Mouse (Mus musculus) cerebellum, adult 9-11 months (tissue): Measurements from ENCODE around the gene Serpinh1.

Source experiments
- DNase-seq: peaks from one replicate; pipeline ENCODE4 v3.0.0; 2022

Gene Serpinh1

DNA sequence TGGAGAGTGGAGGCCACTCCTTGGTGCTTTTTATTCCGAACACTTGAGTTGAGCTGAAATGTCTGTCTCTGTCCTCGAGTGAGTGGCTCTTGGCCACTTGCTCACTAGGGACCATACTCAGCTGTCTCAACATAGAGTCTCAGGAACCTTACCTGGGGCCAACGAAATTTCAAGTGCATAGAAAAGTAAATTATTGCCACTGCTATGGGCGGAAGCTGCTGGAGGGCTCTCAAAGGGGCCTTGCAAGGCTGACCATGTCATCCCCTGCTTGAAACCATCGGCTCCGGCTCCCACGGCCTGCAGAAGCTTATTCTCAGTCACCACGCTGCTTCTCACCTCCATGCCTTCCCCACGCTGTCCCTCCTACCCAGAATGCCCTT, 29.7 kb downstream of the Serpinh1 start:
- no peak for DNase-seq

DNA sequence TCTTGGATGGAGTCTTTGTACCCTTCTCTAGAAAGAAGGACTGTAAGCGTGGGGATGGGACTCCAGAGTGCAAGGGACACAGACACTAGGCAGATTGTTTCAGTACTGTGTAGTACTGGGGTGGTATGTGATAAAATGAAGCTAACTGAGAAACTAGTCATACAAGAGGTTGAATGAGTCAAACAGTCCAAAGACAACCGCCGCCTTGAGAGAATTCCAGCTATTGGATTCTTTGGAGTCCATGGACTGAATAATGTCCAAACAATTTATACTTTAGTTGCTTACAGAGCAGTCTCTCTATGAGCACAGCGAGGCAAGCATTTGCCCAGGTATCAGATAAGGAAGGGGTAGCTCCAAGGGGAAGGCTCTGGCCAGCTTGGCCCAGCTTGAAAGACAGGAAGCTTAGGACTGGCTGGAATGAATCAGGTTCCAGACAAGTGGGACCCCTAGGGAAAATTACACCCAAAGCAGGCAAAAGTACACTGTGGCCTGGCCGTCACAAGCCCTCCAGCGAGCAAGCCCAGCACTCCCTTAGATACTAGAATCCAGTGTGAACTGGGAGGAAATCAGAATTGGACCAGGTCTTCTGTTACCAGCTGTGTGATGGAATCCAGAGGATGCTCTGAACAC, 30.2 kb downstream of the Serpinh1 start:
- DNase-seq, result no peak

DNA sequence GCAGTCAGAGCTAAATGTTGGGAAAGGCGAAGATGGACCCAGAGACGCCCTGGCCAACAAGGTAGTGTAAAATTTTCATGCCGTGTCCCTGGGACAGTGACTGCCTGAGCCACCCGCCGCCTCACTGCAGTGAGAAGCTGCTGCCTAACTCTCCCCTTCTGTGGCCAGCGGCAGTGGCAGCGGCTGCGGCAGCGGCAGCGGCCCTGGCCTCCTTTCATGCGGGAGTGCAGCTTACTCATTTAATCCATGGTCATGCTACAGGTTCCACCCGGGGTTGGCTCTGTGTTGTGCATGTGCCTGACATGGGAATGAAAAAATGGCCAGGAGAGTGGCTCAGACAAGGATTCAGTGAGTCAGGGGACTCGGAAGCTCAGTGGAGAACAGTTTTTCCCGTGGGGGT, 32.5 kb downstream of the Serpinh1 start:
- no peak for DNase-seq

DNA sequence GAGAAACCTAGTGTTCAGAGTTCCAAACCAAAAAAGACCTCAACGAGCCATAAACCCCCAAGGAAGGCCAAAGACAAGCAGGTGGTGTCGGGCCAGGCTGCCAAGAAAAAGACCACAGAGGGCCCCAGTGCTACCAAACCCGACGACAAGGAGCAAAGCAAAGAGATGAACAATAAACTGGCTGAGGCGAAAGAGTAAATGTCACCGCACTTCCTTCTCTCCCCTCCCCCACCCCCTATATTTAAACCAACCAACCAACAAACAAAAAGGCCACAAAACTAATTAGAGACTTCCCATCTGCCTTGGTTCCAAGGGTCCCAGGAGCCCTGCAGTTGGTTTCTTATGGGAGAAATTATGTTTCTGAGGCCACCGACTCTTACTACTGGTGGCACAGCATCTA, 35.6 kb downstream of the Serpinh1 start:
- no peak for DNase-seq

DNA sequence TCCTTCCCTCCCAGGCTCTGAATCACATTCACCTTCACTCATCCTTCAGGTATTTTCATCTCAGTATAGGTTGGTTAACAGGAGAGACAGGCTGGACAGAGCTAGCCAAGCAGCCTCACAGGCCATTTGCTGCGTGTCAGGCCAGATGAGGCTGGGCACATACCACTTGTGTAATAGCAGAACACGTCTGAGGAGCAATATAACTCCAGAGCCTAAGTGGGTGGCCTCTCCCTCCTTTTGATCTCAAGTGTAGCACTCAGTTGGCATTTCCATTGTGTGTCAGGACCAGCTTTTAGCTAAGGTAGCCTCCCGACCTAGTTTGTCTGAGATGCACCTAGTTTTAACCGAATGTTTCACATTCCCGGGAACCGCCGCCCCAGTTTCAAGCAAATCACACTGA, 36.8 kb downstream of the Serpinh1 start:
- DNase-seq, result no peak

DNA sequence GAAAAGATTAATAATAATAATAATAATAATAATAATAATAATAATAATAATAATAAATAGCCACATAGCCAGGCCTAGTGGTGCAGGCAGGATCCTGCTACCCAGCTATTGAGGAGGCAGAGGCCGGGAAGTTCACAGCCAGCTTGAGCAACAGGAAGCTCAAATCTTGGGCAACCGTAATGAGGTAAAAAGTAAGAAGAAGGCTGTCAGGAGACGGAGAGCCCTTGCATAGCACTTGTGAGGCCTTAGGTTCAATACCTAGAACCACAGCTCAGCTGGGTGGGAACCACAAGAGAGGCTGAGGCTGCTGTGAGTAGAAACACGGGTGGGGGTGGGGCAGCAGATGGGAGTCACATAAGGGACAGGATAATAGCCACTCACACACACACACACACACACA, 38.5 kb downstream of the Serpinh1 start:
- no peak for DNase-seq

DNA sequence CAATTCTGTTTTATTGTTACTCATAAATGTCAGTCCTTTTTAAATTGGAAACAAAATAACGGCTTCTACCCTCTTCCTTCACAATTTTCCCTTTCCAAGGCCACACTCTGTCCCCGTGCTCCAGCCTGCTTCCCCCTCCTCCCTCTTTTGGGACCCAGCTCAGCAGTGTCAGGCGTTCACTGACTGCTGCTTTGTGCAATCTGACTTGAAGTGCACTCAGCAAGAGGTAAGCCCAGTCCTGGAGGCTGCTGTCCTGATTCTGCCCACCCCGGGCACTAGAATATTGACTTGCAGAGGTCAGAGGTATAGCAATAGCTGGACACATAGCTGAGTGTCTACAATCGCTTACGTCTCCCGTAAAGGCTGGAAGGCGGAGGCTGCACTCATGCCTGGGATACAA, 39.8 kb downstream of the Serpinh1 start:
- DNase-seq, result no peak

DNA sequence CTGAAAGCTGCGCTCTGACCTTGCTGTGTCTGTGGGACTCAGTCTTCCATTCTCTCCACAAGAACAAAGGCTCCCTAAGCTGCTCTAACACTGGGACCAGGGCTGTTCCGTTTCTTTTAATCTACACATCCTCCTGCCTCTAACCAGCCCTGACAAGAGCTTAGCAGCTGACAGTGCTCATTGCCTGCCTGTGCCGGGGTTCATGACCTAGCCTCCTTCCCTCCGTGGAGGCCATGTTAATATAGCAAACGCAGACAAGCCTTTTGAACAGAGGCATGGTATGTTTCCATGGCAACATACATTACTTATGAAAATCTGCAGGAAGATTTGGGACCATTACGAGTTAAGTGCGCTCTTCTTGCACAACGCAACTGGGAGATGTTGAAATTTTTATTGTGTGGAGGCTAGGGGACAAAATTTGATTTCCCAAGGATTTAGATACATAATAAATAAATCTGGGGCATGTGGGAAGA, 40.3 kb downstream of the Serpinh1 start:
- no peak for DNase-seq

GRCm38 (mm10) chr7:99312058-99312457, 41.0 kb downstream of the Serpinh1 start:
- DNase-seq, result no peak

DNA sequence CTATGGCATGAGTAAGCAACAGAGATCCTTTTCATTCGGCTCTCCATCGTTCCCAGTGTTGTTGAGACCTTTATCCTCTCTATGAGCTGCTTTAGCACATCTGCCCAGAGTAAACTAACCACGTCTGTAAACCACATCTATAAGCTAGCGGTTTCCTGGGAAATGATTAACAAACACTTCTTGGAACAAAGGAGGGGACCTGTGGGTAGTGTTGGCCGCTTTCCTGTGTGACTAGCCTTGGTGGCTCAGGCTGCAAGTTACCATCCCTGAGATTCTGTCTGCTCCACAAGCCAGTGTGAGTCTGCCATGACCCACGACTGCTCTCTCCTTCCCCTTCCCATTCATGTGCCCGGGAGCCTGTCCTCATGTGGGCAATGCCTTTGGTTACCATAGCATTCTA, 41.6 kb downstream of the Serpinh1 start:
- DNase-seq, result no peak

DNA sequence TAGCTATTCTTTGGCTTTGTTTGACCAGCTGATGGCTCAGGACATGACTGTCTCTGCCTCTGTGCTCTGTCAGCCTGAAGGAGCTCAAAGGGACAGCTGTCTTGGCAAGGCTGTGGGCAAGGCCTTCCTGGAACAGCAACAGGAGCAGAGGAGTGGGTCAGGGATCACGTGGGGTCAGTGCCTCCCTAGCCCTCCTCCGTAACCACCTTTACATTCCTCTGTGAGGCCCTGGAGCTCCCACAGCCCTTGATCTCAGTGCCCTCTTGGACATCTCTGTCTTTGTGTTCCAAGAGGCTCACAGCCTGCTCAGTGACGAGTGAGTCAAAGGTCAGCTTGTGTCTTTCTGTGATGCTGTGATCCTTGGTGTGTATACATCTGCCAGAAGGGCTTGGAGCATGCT, 46.4 kb downstream of the Serpinh1 start:
- DNase-seq, result no peak

- no peak for DNase-seq
Observed at GRCm38 (mm10) chr7:99305688-99306087, 47.4 kb downstream of the Serpinh1 start.

DNA sequence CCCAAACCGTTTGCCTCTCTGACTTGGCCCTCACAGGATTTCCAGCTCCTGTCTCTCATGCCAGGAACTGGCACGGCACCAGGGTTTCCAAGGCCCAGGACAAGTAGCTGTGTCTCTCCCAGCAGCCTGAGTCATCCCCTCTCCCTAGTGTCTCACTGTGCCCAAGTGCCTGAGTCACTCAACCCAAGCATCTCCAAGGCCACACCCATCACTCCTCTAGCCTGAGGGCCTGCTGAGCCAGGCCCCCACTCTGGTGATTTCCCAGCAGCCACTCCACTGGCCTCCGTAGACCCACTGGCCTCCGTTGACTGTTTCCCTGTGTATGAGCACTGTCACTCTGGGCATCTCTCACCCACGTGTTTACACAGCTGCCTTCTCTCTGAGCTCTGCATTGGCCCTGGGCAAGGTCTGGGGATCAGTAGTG, 48.1 kb downstream of the Serpinh1 start:
- peak; percentile 87 for DNase-seq

GRCm38 (mm10) chr7:99304029-99304428, 49.0 kb downstream of the Serpinh1 start:
- DNase-seq, result no peak

DNA sequence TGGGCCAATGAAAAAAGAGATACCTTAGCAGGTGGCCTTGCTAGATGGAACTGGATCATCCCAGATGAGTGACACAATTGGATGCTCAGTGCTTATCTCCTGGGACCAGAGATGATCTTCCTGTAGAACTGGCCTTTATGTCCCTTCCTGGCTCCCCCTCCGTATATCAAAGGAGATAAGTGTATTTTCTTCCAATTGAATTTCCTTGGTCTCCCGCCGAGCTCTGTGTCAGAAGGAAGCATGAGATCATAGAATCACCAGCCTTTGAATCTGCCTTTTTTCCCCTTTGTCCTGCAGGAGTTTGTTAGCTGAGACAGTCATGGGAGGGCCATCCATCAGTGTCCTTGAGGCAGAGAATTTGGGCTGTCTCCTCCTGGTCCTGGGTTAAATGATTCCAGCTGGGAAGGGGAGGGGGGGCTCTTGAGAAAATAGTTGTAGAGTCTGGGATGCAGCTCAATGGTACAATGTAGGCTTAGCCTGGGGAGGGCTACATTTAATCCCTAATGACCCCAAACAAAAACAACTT, 52.3 kb downstream of the Serpinh1 start:
- DNase-seq, result no peak
